Mouse (Mus musculus): ENCODE measurements at regions not wholly inside any gene's neighbourhood (a gene's known extent, or its start where the extent isn't known, plus 50 kb on each side); places are given as distances from the start of the nearest gene placed in this dataset.

DNA sequence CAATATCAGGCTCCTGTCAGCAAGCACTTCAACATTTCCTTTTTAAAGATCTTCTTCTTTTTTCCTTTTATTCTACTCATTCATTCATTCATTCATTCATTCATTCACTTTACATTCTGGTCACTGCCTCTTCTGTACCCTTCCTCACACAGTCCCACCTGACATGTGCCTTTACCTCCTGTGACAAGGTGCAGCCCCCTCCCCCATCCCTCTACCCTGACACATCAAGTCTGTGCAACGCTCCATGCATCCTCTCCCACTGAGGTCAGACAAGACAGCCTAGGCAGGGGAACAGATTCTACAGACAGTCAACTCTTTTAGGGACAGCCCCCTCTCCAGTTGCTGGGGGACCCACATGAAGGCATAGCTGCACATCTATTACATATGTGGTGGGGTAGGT, 380.5 kb downstream of the Tmem161b start:
- Histone ChIP-seq H3K4me2 (ENCODE audit: low read length) (no peak overlapping the region), H3K27ac (ENCODE audit: low read depth) (no peak overlapping the region), H3K9me3 (ENCODE audit: control insufficient read depth, low read length) (no peaks in the 10 kb centered on the region), H3K4me3 (ENCODE audit: low read depth, low read length) (no peak overlapping the region), H3K9ac (ENCODE audit: low read length) (no peak overlapping the region), H3K36me3 (ENCODE audit: control insufficient read depth, insufficient read depth, low read length) (no peaks in the 10 kb centered on the region), H3K4me1 (replicated peaks; ENCODE audit: control insufficient read depth, insufficient read depth, low read length) (no peaks in the 10 kb centered on the region), H3K27me3 (replicated peaks; ENCODE audit: control insufficient read depth, insufficient read depth, low read length) (no peaks in the 10 kb centered on the region)
- no peak for ATAC-seq (replicated peaks; ENCODE audit: low FRiP score, low TSS enrichment, low read depth)
- DNase-seq (ENCODE audit: low spot score): no peak
- WGBS: 77% methylated on average over 1 of the region's 1 CpGs

DNA sequence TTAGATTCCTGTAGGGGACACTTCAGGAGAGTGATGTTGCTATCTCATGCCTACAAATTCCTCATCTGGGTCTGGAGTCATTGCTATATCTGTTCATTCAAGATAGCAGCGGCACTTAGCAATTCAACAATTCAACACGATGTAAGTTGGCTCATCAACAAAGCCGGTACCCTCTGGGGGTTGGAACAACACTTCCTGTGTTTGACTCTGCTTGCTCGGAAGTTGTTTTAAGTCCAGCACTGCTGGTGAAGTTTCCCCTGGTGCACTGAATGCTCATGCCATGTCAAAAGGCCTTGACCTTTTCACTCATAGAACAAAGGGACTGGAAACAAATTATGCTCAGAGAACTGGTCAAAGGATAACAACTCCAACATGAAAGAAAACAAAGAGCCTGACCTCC, 390.4 kb downstream of the Tmem161b start:
- no peak for ATAC-seq (replicated peaks; ENCODE audit: low FRiP score, low TSS enrichment, low read depth)
- Histone ChIP-seq H3K4me3 (ENCODE audit: low read depth, low read length) (no peak overlapping the region), H3K4me2 (ENCODE audit: low read length) (no peak overlapping the region), H3K36me3 (ENCODE audit: control insufficient read depth, insufficient read depth, low read length) (no peaks in the 10 kb centered on the region), H3K9me3 (ENCODE audit: control insufficient read depth, low read length) (no peaks in the 10 kb centered on the region), H3K27me3 (replicated peaks; ENCODE audit: control insufficient read depth, insufficient read depth, low read length) (no peaks in the 10 kb centered on the region), H3K9ac (ENCODE audit: low read length) (no peak overlapping the region), H3K4me1 (replicated peaks; ENCODE audit: control insufficient read depth, insufficient read depth, low read length) (no peaks in the 10 kb centered on the region), H3K27ac (ENCODE audit: low read depth) (no peak overlapping the region)
- no peak for DNase-seq (ENCODE audit: low spot score)
- WGBS: 56% methylated on average over 4 of the region's 4 CpGs

DNA sequence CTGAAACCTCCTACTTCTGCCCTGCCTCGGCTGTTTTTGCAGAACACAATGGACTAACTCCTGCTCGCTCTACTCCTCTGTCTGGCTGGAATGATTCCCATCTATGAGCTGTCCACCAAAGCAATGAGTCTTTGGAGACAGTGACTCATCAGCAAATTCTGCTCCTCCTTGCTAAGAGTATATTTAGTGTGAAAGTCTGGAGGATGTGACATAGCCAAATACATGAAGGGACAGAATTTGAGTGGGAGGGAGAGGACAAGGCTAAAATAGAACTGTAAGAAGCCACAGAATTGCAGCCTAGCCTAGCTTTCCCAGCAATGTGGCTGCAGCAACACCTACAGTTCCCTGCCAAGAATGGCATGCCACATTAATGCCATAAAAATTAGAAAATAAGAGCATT, 390.9 kb downstream of the Tmem161b start:
- 68% methylated on average over 2 of the region's 2 CpGs for WGBS
- no peak for DNase-seq (ENCODE audit: low spot score)

DNA sequence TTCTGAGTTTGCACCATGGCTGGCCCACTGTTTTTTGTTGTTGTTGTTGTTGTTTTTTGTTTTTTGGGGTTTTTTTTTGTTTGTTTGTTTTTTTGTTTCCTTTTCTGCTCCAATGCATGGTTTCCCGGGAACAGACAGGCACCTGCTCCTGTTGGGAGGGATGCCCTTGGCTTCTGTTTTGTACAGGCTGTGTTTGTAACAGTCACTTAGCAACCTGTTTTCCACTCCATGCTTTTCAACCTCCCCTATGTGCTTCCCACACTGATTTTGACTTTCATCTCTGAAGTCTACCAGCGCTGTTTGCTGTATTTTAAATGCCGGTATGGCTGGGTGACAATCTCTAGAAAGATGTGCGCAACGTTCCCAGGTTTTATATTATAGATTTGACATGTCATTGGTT, 402.6 kb downstream of the Tmem161b start:
- WGBS: 89% methylated on average over 5 of the region's 5 CpGs
- DNase-seq (ENCODE audit: low spot score): no peak
- no peaks in the 10 kb centered on the region for H3K4me1 ChIP-seq (replicated peaks; ENCODE audit: control insufficient read depth, insufficient read depth, low read length)
- no peak overlapping the region for H3K9ac ChIP-seq (ENCODE audit: low read length)
- no peaks in the 10 kb centered on the region for H3K27me3 ChIP-seq (replicated peaks; ENCODE audit: control insufficient read depth, insufficient read depth, low read length)
- no peak overlapping the region for H3K4me2 ChIP-seq (ENCODE audit: low read length)
- H3K9me3 ChIP-seq (ENCODE audit: control insufficient read depth, low read length): no peaks in the 10 kb centered on the region
- no peak overlapping the region for H3K4me3 ChIP-seq (ENCODE audit: low read depth, low read length)
- H3K36me3 ChIP-seq (ENCODE audit: control insufficient read depth, insufficient read depth, low read length): no peaks in the 10 kb centered on the region
- ATAC-seq (replicated peaks; ENCODE audit: low FRiP score, low TSS enrichment, low read depth): no peak
- no peak overlapping the region for H3K27ac ChIP-seq (ENCODE audit: low read depth)

More for the DNA sequence above, 390.9 kb downstream of the Tmem161b start:
- no peaks in the 10 kb centered on the region for H3K4me1 ChIP-seq (replicated peaks; ENCODE audit: control insufficient read depth, insufficient read depth, low read length)
- ATAC-seq (replicated peaks; ENCODE audit: low FRiP score, low TSS enrichment, low read depth): no peak
- H3K36me3 ChIP-seq (ENCODE audit: control insufficient read depth, insufficient read depth, low read length): no peaks in the 10 kb centered on the region
- no peaks in the 10 kb centered on the region for H3K27me3 ChIP-seq (replicated peaks; ENCODE audit: control insufficient read depth, insufficient read depth, low read length)
- H3K4me2 ChIP-seq (ENCODE audit: low read length): no peak overlapping the region
- H3K9me3 ChIP-seq (ENCODE audit: control insufficient read depth, low read length): no peaks in the 10 kb centered on the region
- H3K9ac ChIP-seq (ENCODE audit: low read length): no peak overlapping the region
- no peak overlapping the region for H3K27ac ChIP-seq (ENCODE audit: low read depth)
- H3K4me3 ChIP-seq (ENCODE audit: low read depth, low read length): no peak overlapping the region

DNA sequence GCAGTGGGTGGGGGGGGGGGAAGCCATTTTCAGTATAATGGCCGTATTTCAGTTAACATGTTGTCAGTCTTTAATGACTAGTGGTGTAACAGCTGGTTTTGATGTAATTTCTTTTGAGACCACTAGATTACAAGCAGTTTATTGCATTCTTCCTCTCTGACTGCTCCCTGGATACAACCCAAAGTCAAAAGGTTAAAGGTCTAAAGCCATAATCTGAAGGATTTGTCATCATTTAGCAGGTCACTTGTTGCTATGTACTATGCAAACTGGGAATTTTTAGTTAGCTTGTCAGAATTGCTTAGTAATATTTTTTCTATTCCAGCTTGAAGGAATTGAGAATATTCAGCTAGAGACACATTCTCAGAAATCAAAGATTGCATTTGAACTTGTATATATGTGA, 403.4 kb downstream of the Tmem161b start:
- WGBS: 69% methylated on average over 1 of the region's 1 CpGs
- no peak overlapping the region for H3K27ac ChIP-seq (ENCODE audit: low read depth)
- H3K4me3 ChIP-seq (ENCODE audit: low read depth, low read length): no peak overlapping the region
- H3K27me3 ChIP-seq (replicated peaks; ENCODE audit: control insufficient read depth, insufficient read depth, low read length): no peaks in the 10 kb centered on the region
- no peaks in the 10 kb centered on the region for H3K36me3 ChIP-seq (ENCODE audit: control insufficient read depth, insufficient read depth, low read length)
- H3K4me2 ChIP-seq (ENCODE audit: low read length): no peak overlapping the region
- H3K9me3 ChIP-seq (ENCODE audit: control insufficient read depth, low read length): no peaks in the 10 kb centered on the region
- ATAC-seq (replicated peaks; ENCODE audit: low FRiP score, low TSS enrichment, low read depth) (no peak), DNase-seq (ENCODE audit: low spot score) (no peak)
- H3K4me1 ChIP-seq (replicated peaks; ENCODE audit: control insufficient read depth, insufficient read depth, low read length): no peaks in the 10 kb centered on the region
- no peak overlapping the region for H3K9ac ChIP-seq (ENCODE audit: low read length)

DNA sequence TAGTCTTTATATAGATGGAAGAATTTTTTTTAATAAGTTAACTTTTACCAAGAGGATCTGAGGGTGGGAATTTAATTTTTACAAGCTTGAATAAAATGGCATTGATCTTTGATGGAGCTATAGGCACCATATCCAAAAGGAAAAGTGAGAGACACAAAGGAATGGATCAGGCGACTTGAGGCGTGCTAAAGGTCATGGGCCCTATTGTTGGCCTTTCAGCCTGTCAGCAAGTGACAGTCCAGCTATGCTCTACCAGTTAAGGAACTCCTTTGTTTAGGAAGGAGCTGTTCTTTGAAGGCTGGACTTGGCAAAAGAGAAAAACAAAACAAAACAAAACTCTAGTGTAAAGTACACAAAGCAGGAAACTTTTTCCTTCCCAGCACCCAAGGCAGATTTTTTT, 403.8 kb downstream of the Tmem161b start:
- Histone ChIP-seq H3K27me3 (replicated peaks; ENCODE audit: control insufficient read depth, insufficient read depth, low read length) (no peaks in the 10 kb centered on the region), H3K4me3 (ENCODE audit: low read depth, low read length) (no peak overlapping the region), H3K4me2 (ENCODE audit: low read length) (no peak overlapping the region), H3K9ac (ENCODE audit: low read length) (no peak overlapping the region), H3K4me1 (replicated peaks; ENCODE audit: control insufficient read depth, insufficient read depth, low read length) (no peaks in the 10 kb centered on the region), H3K36me3 (ENCODE audit: control insufficient read depth, insufficient read depth, low read length) (no peaks in the 10 kb centered on the region), H3K27ac (ENCODE audit: low read depth) (no peak overlapping the region), H3K9me3 (ENCODE audit: control insufficient read depth, low read length) (no peaks in the 10 kb centered on the region)
- WGBS: 72% methylated on average over 2 of the region's 2 CpGs
- ATAC-seq (replicated peaks; ENCODE audit: low FRiP score, low TSS enrichment, low read depth) (no peak), DNase-seq (ENCODE audit: low spot score) (no peak)

DNA sequence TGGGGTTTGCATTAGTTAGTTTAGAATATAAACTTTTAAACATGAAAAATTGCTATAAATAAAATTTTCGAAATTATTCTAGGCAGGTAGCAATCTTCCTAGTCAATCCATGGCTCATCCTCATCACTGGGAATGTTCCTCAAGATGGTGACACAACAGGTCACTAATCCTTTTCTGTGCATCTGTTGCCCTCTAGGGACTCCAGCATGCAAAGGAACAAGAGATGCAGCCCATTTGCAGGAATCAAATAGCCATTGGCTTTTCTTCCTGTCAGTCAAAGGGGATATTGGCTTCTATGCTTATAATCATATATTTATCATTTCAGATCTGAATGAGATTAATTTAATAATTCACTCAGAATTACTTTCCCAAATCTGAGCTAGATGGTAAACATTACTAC, 404.3 kb downstream of the Tmem161b start:
- DNase-seq (ENCODE audit: low spot score) (no peak), ATAC-seq (replicated peaks; ENCODE audit: low FRiP score, low TSS enrichment, low read depth) (no peak)
- Histone ChIP-seq H3K9me3 (ENCODE audit: control insufficient read depth, low read length) (no peaks in the 10 kb centered on the region), H3K36me3 (ENCODE audit: control insufficient read depth, insufficient read depth, low read length) (no peaks in the 10 kb centered on the region), H3K4me3 (ENCODE audit: low read depth, low read length) (no peak overlapping the region), H3K27me3 (replicated peaks; ENCODE audit: control insufficient read depth, insufficient read depth, low read length) (no peaks in the 10 kb centered on the region), H3K4me2 (ENCODE audit: low read length) (no peak overlapping the region), H3K9ac (ENCODE audit: low read length) (no peak overlapping the region), H3K27ac (ENCODE audit: low read depth) (no peak overlapping the region), H3K4me1 (replicated peaks; ENCODE audit: control insufficient read depth, insufficient read depth, low read length) (no peaks in the 10 kb centered on the region)
- 72% methylated on average over 1 of the region's 1 CpGs for WGBS

DNA sequence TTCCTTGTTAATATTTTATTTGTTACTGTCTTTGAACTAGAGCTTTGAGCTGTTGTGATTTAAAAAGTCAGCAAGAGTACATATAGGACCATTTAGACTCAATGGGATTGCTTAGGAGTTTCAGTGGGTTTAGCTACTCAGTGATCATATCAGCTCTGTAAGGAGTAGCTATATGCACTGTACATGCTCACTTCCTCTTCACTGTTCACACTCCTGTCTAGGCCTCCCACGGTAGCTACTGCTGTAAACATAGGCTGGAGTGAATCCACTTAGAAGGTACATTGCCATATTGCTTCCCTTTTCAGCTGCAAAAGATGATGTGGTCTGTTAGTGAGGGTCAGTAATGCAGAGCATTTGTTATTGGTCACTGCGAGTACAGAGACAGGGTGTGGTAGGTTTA, 408.6 kb downstream of the Tmem161b start:
- WGBS: 66% methylated on average over 2 of the region's 2 CpGs
- no peak for ATAC-seq (replicated peaks; ENCODE audit: low FRiP score, low TSS enrichment, low read depth)

DNA sequence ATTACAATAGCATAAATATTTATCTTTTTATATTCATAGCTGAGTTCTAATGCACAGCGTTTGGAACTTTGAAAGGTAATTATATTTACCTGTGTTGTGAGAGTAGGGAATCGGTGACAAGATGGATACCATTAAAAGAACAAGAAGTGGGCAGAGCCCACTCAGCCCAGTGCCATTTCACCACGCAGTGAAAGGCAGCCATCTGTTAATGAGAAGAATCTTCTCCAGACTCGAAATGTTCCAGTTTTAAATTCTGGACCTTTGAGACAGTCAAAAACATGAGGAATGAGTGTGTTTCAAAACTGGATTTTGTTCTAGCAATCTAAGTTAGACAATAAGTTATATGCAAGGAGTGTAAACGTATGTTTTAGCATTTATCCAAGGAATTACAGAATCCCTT, 410.4 kb downstream of the Tmem161b start:
- no peaks in the 10 kb centered on the region for H3K36me3 ChIP-seq (ENCODE audit: control insufficient read depth, insufficient read depth, low read length)
- no peak for ATAC-seq (replicated peaks; ENCODE audit: low FRiP score, low TSS enrichment, low read depth)
- 71% methylated on average over 5 of the region's 5 CpGs for WGBS

More for the DNA sequence above, 408.6 kb downstream of the Tmem161b start:
- Histone ChIP-seq H3K36me3 (ENCODE audit: control insufficient read depth, insufficient read depth, low read length) (no peaks in the 10 kb centered on the region), H3K4me1 (replicated peaks; ENCODE audit: control insufficient read depth, insufficient read depth, low read length) (no peaks in the 10 kb centered on the region), H3K9ac (ENCODE audit: low read length) (no peak overlapping the region), H3K4me2 (ENCODE audit: low read length) (no peak overlapping the region), H3K27me3 (replicated peaks; ENCODE audit: control insufficient read depth, insufficient read depth, low read length) (no peaks in the 10 kb centered on the region), H3K4me3 (ENCODE audit: low read depth, low read length) (no peak overlapping the region), H3K27ac (ENCODE audit: low read depth) (no peak overlapping the region), H3K9me3 (ENCODE audit: control insufficient read depth, low read length) (no peaks in the 10 kb centered on the region)
- no peak for DNase-seq (ENCODE audit: low spot score)

More for the DNA sequence above, 410.4 kb downstream of the Tmem161b start:
- Histone ChIP-seq H3K27me3 (replicated peaks; ENCODE audit: control insufficient read depth, insufficient read depth, low read length) (no peaks in the 10 kb centered on the region), H3K4me1 (replicated peaks; ENCODE audit: control insufficient read depth, insufficient read depth, low read length) (no peaks in the 10 kb centered on the region), H3K4me3 (ENCODE audit: low read depth, low read length) (no peak overlapping the region), H3K9me3 (ENCODE audit: control insufficient read depth, low read length) (no peaks in the 10 kb centered on the region), H3K27ac (ENCODE audit: low read depth) (no peak overlapping the region), H3K4me2 (ENCODE audit: low read length) (no peak overlapping the region), H3K9ac (ENCODE audit: low read length) (no peak overlapping the region)
- no peak for DNase-seq (ENCODE audit: low spot score)
